Mouse (Mus musculus) brain, adult 2 months (tissue): ENCODE measurements around the gene Rpl36a.
A peak's percentile ranks its signal among the peaks of the same experiment; 100 is the strongest.

ENCODE experiments used
- DNase-seq: peaks from one replicate; pipeline ENCODE4 v3.0.0; 2011; ENCODE audit warnings: low read depth, low spot score

The Rpl36a gene

DNA sequence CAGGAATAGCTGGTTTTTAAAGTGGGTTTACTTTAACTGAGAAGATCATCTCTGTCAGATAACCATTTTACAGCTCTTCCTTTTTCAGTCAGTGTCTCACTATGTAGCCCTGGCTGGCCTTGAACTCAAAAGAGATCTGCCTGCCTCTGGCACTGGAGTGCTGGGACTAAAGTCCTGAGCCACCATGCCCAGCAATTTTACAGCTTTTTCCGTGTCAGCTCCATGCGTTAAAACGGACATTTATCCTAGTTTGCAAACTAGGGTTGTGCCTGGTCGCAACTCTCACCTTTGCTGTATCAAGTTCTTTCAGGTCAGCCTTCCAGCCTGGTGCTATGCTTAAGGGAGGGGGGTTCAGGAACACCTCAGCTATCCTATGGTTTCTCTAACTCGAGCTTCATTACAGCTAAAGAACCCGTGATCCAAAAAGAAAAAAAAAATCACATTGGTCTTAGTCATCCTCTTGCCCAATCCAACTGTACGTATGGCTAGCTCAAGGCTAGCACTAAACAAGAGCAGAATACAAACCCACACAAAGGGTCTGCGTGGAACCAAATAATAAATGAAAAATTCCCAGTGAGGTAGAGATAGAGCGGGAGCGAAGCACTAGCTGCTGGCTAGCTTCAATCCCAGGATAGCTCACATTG, 14.6 kb downstream of the Rpl36a start:
- no peak for DNase-seq

DNA sequence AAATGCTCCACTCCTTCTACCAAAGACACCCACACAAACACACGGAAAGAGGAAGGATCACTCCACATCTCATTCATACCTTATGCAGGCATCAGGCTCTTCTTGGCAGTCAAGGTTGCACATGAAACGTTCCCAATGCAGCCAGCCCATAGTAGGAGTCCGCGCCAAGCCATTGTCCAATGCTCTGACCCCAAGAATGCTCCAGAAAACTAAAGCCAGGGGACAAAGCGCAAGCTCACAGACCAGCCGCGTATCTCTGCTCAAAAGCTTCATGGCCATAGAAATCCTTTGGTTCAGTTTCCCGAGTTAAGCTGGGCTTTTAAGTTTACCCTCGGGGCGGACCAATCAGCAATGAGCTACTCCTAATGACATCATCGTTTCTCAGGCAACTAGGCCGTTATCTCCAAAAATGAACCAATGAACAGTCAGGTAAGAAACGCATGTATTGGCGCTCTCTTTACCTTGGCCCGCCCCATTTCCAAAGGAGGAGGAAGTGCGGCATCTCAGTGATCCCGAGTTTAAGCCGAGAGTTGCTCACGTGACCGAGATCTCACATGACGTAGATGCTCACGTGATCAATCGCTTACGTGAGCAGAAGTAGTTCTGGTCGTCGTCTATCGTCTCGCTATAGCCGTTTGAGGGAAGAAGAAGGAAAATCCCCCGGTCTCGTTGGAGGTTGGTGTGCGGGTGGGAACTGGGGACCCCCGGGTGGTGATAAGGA, 15.4 kb downstream of the Rpl36a start, which contains the start of the genes Gla and Hnrnph2:
Gene Gla, minus strand, starts transcription at position 467 of the 721 bp plus-strand sequence.
Gene Hnrnph2, plus strand, starts transcription at position 521 of the 721 bp plus-strand sequence.
- peak; percentile 99 for DNase-seq

DNA sequence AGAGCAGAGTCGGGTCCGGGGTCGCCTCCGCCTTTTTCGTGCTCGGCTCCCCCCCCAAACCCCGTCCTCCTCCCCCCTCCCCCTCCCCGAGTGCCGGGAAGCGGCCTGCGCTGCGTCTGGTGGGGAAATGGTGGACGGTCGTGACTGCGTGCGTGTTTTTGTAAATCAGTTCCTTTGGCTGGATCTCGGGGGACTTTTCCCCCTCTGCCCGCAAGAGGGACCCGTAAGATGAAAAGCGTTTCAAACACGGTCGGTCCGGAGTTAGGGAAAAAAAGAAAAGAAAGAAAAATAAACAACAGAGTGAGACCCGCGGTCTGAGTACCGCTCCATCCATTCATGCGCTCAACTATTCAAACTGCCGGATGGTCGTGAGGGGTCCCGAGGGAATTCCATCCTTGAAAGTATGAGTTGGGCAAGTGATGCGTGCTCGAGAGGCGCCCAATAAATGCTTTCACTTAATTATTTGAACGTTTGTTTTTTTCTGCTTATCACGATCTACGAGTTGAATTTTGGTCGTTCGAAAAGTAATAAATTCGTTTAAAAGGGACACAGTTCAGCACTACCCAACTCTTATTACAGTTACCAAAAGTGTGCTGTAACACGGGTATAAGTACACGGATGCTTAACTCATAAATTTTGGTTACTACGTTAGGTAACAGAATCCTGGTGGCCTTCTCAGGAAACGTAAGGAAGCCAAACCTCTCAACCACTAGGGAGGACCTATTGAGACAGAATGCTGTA, 16.1 kb downstream of the Rpl36a start:
- DNase-seq, result peak; percentile 64

DNA sequence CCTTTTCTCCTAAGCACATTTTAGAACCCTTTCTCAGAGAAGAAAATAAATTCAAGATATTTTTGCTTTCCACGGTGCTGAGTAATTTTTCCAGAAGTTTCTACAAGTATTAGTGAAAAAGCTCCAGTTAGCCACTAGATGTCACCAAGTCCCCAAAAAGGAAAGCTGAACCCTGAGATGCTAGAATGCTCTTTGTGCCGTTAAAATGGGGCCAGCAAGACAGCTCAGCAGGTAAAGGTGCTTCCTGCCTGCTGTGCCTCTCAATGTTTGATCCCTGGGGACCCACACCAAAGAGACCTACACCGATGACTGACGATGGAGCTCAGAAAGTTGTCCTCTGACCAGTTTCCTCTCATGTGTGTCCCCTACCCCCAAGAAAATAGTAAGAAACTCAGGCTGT, 24.0 kb downstream of the Rpl36a start:
- peak; percentile 69 for DNase-seq

DNA sequence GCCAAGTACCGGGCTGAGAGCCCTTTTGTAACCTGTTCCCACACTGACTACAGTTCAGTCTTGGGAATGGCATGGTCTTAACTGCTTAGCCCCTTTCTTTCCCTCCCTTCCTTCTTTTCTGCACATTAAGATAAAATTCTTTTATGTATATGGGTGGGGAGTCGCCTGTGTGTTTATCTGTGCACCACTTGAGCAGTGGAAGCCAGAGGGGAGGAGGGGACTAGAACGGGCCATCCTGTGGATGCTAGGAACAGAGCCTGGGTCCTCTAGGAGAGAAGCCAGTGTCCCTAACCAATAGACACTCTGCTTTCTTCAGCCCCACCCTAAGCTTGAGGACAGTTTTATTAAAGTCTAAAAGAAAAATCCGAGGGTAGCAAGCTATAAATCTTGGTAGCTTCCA, 25.5 kb downstream of the Rpl36a start:
- DNase-seq, result no peak

DNA sequence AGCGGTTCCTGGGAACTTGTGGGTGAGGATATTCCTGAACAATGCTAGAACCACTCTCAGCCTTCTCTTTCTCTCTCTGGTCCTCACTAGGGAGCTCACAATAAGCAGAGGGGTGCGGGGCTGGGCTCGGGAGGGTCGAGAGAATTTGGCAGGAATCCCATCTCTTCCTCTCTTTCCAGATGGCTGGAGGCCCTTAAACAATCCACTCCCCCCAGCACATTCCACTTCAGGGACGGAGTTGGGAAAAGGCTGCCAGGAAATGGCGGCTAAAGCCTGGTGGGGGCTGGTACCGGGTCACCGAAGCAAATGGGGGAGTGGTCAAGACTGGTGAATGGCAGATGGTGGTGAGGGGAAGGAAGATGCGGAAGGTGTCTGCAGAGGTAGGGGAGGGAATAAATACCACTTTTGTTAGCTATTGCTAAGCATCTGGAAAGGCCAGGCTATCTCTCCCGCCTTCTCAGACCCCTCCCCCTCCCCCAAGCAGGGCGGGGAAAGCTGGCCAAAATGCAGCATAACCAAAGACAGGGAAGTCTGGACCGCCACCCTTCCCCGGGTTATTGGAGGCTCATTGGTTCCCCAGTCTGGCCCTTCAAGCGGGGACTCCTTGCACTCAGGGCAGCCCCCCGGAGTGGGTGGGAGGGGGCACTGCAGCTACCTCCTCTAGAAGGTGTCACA, 27.0 kb downstream of the Rpl36a start:
- peak; percentile 49 for DNase-seq

DNA sequence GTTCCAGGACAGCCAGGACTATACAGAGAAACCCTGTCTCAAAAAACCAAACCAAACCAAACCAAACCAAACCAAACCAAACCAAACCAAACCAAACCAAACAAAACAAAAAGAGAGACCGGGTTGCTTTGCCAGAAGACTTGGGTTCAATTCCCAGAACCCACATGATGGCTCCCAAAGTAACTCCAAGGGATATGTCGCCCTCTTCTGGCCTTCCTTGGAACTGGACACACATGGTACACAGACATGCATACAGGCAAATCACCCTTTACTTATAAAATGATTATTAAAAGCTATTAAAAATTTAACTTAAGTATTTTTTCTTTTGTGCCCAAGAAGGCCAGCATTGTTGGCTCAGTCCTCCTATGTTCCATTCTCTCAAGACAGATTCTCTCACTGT, 28.9 kb downstream of the Rpl36a start:
- no peak for DNase-seq

DNA sequence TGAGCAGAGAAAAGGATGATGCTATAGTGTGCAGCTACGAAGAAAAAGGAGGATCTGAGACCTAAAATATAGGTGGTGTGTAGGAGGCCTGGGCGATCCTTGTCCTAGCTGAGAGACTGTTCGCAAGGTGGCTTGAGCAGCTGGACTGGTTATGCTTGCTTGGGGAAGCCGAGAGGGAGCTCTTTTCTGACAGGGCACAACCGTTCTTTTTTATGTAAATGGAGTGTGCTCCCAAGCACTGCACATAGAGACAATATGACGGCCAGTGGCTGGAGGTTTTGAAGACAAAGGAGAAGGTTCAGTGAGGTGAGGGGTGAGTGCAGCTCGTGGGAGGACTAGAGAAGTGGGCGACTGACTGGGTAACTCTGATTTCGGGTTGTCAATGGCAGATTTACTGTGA, 34.2 kb downstream of the Rpl36a start:
- DNase-seq, result no peak

DNA sequence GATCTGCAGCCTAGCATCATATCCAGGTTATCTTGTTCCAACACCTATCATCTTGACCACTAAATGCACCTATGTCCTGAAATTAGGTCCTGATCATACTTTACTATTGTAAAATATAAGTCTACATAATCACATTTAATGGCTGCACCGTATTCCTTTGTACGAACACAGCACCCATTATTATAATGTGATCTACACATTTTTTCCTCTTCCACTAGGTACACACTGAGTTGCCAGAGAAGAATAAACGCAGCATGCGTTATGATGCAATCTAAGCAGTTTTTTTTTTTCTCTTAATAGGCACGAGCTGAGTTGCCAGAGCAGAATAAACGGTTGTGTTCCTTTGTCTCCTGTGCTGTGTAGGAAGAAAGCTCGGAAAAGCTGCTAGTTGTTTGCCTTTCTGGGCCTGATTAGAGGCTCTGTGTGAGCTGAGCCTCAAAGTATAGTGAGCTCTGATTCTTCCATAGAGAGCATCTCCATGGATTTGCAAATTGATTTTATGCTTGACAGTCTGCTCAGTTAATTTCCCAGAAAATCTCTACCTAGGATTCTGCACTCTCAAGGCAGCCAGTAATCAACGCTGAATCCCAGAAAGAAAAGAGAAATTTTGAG, 34.9 kb downstream of the Rpl36a start:
- peak; percentile 32 for DNase-seq

DNA sequence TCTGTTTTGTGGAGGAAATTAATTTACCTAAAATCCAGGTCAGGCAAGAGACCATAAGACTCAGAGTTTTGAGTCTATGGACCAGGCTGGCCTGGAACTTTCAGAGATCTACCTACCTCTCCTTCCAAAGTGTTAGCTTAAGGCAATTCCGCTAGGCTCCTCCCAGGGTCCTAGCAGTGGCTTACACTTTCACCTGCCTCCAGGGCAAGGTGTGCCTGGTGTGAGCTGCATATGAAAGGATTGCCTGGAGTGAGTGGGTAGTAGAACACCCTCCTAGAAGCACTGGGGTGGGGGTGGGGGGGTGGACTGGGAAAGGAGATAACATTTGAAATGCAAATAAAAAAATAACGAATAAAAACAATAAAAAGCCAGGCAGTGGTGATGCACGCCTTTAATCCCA, 36.2 kb downstream of the Rpl36a start:
- no peak for DNase-seq

DNA sequence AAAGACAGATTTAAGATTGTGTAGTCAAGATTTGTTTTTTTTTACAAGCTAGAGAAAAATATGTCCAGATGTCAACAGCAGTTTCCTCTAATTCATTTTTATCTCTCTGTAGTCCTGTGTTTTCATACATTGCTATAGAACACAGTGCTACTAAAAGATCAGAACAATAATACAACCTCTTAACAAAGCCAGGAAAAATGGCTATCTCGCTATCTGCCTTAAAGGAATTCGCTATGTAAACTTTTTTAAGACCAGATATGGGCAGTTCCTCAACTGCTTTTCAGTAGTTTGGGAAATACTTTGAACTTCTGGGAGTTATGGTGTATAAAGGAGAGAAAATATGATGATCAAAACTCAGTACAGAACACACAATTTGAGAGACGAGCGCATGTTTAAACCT, 37.9 kb downstream of the Rpl36a start:
- DNase-seq, result no peak

DNA sequence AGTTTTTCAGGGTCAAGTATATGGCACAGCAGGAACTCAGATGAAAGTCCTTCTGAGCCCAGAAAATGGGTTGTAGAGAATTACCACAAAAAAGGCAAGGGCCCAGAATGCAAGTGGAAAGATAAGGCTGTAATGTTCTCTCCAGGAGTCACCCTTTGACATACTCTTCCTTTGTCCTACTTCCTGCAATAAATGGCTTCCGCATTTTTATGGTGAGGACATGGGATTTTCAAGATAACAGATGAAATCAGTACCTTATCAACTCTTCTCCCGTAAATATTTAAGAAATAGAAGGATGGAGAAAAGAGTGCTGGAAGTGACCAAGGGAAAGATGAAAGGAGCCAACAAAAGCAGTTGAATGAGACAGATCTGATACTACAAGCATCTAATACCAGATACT, 42.7 kb downstream of the Rpl36a start:
- DNase-seq, result no peak

DNA sequence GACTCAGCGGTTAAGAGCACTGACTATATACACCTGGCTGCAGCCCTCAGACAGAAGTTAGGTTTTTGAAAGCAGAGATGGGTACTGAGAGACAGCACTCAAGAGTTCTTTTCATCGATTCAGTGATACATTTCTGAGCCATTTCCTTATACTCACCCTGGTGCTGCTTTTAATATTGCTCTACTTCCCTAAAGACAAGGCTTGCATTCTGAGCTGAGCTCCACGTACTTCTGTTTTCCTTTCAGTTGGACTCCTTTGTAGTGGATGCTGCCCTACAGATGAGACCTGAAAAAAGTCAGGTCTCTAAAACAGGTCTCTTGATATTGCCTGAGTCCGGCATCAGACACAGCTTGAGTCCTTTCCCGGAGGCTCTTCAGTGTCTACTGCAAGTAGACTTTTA, 47.3 kb downstream of the Rpl36a start:
- no peak for DNase-seq

DNA sequence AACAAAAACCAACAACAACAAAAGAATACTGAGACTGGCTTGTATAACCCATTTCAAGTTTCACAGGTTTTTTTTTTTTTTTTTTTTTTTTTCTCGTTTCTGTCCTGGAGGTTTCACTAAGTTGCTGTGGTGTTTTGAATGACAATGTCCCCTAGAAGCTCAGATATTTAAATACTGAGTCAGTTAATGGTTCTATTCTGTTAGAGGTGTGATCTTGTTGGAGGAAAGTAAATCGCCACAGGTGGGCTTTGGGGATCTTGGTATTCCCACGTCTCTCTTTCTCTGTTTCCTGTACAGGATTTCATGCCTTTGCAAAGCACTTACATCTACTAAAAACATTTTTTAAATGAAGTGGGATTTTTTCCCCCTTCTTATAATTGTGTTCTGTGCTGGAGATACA, 49.7 kb downstream of the Rpl36a start:
- no peak for DNase-seq

DNA sequence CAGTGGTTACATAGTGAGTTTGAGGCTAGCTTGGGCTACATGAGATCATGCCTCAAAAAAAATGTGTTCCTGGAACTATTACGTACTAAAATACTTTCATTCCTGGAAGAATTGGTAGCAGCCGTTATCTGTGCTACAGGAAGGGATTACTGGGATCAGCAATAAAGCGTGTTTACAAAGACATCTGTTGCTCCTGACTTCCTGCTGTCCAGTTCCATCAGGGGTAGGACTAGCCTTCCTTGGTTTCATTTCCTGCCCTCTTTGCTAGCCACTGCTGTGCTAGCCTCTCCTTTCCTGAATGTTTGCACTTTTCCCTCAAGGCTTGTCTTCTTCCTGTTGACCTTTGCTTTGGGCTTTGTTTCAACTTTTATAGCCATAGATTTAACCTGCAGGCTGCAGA, 50.4 kb downstream of the Rpl36a start:
- no peak for DNase-seq
